In genomic region chrX:142818057-142818682, GRCm38 (mm10) we compare ENCODE assay signal across 8 mouse cellular contexts.
DNase-seq lines count a peak whose midpoint lies in the region; ATAC-seq and TF ChIP-seq lines count a peak whose summit lies in the region.

No protein-coding gene starts in this region.

- no peaks in the 10 kb centered on the region for H3K4me1 ChIP-seq in forebrain, embryonic 14.5 days (ENCODE audit: control insufficient read depth, insufficient read depth, low read length)

- peak; percentile 36 for DNase-seq in gastrocnemius, adult 2 months
- DNase-seq in gastrocnemius, postnatal 36 days: no peak
- DNase-seq in 416B (ENCODE audit: low read depth) (peak; percentile 46), ZHBTc4 (ENCODE audit: low read depth, low spot score) (peak; percentile 55)
- DNase-seq in forebrain, embryonic 14.5 days (ENCODE audit: low spot score): peak; percentile 47
- peak; percentile 35 for DNase-seq in left cerebral cortex, postnatal 4 days
- peak; percentile 38 for DNase-seq in neural tube, embryonic 10.5 days (ENCODE audit: extremely low spot score, low spot score)
- no peak for DNase-seq in yolk sac, embryonic 10.5 days (ENCODE audit: low spot score)

- H3K27ac ChIP-seq in gastrocnemius, adult 2 months: no peak overlapping the region
- no peak overlapping the region for H3K27ac ChIP-seq in forebrain, embryonic 14.5 days (ENCODE audit: low read depth, low read length)

- no peak overlapping the region for H3K4me3 ChIP-seq in gastrocnemius, adult 2 months
- H3K4me3 ChIP-seq in forebrain, embryonic 14.5 days (ENCODE audit: low read depth, low read length): no peak overlapping the region

- H3K9ac ChIP-seq in forebrain, embryonic 14.5 days (ENCODE audit: low read length): no peak overlapping the region

- H3K4me2 ChIP-seq in forebrain, embryonic 14.5 days (ENCODE audit: low read length): no peak overlapping the region

- H3K27me3 ChIP-seq in forebrain, embryonic 14.5 days (replicated peaks; ENCODE audit: control insufficient read depth, insufficient read depth, low read length): no peaks in the 10 kb centered on the region

- WGBS in forebrain, embryonic 14.5 days: 43% methylated on average over 10 of the region's 10 CpGs

- peak; percentile 77 for TF ChIP-seq CTCF in gastrocnemius, adult 2 months (IDR thresholded peaks at IDR 0.05)

- H3K9me3 ChIP-seq in forebrain, embryonic 14.5 days (replicated peaks; ENCODE audit: control insufficient read depth, low read length): no peaks in the 10 kb centered on the region

- intact Hi-C loops in gastrocnemius, adult 2 months (cut with DNase I): loop anchor here (5.0 kb wide), 1 partner anchor 629 kb away; no protein-coding TSS in a partner anchor
- intact Hi-C loops in gastrocnemius, postnatal 36 days (cut with DNase I): no loop called here
- intact Hi-C loops in left cerebral cortex, postnatal 4 days (cut with DNase I): loop anchor here (5.0 kb wide), 1 partner anchor 629 kb away; no protein-coding TSS in a partner anchor

- H3K36me3 ChIP-seq in forebrain, embryonic 14.5 days (ENCODE audit: control insufficient read depth, insufficient read depth, low read length): no peaks in the 10 kb centered on the region

- ATAC-seq in forebrain, embryonic 14.5 days: peak; percentile 27; the same call in 1 of the 2 replicates

Comparison
In these comparisons a context has a peak if more than half of its experiments do, and no peak if none do; other contexts are left out.
1. DNase-seq: peak in gastrocnemius, adult 2 months (single experiment), 416B (single experiment), ZHBTc4 (single experiment), forebrain, embryonic 14.5 days (single experiment), left cerebral cortex, postnatal 4 days (single experiment) and neural tube, embryonic 10.5 days (single experiment); none in gastrocnemius, postnatal 36 days (0 of 2) and yolk sac, embryonic 10.5 days (single experiment).